Mouse (Mus musculus) inflammation-experienced regulatory T-cells, adult 6 months (primary cell): ENCODE data around the gene Plekhg1. TPM values are rescaled to one million over a fixed set of nuclear protein-coding genes. Genes with fewer than 3 reads are reported as not detected.

Experiments used
- ATAC-seq: one replicate; pipeline ENCODE4 v1.8.0; 2017
- polyA plus RNA-seq, 3 experiments: library from polyadenylated mRNA; unstranded; fragments of 100-300 nt; shearing (Covaris generic); gene quantifications; one replicate each; pipeline ENCODE4 v1.2.1; 2017

The Plekhg1 gene
- polyA plus RNA-seq = under 1 TPM in 1 of 3 experiments, not detected in 2; 0.19 TPM

DNA sequence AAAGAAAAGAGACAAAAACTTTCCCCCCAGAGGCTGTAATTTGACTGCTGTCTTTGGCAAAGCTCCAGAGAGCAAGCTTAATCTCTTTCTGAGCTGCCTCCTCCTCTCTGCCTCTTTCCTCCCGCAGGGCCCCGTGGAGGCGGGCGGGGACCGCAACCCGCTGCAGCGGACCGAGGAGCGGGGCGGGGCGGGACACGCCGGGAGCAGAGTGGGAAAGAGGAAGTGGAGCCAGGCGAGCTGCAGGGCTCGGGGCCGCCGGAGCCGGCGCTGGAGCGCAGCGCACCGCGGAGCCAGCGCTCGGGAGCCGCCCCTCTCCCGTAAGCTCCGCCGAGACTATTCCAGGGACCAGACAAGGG lies at the start of gene Plekhg1:
Gene Plekhg1 (plus strand): TSS at position 217 of the 356 bp plus-strand sequence.
- no peak for ATAC-seq

GRCm38 (mm10) chr10:3692791-3693190 lies 47.4 kb upstream of the Plekhg1 start:
- ATAC-seq = no peak

DNA sequence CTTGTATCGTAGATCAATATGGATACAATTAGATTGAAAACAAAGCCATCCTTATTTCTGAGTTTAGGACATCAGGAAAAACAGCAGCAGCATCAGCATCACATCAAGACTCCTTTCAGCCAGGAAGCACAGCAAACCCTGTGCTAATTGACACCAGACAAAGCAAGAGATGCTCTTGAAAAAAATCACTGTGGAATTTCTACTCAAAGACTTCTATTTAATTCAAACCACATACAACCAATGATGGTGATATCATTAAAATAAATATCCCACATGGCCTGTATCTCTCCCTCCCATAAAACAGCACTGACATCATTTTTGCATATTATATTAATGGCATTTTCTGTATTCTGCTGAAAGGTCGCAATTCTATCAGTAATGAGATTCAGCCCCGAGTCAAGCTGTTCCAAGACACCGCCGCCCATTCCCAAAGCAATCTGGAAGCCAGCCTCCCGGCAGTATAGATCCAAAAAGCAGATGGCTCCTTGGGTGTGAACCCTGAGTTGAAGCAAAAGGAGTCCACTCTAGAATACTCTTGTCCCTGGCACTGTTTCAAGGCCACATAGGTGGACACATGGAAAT lies 46.4 kb upstream of the Plekhg1 start:
- no peak for ATAC-seq

DNA sequence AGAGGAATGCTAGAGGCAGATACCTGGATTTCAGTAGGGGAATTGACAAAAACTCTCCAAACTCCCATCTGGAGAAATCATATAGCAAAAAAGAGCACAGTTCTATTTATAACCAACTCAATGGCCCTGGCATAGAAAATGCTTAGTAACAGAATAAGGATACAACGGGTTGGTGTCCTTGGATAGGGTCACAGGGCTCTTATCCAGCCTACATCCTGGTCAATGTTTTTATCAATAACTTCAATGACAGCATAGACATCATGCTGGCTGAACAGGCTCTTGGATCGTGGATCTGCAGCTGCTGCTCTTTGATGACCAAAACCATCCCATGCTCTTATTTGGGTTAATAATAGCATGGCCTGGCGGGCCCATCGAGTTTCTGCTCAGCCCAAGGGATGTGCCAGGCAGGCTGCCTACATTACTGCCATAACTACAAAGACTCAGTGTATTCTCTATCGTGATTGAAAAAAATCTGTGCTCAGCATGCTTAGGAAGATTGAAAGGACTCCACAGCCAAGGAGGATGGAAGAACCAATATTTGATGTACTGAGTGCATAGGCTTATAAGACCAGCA lies 44.7 kb upstream of the Plekhg1 start:
- no peak for ATAC-seq

GRCm38 (mm10) chr10:3696727-3697348 lies 43.3 kb upstream of the Plekhg1 start:
- ATAC-seq = no peak

GRCm38 (mm10) chr10:3697500-3697899 lies 42.7 kb upstream of the Plekhg1 start:
- no peak for ATAC-seq

DNA sequence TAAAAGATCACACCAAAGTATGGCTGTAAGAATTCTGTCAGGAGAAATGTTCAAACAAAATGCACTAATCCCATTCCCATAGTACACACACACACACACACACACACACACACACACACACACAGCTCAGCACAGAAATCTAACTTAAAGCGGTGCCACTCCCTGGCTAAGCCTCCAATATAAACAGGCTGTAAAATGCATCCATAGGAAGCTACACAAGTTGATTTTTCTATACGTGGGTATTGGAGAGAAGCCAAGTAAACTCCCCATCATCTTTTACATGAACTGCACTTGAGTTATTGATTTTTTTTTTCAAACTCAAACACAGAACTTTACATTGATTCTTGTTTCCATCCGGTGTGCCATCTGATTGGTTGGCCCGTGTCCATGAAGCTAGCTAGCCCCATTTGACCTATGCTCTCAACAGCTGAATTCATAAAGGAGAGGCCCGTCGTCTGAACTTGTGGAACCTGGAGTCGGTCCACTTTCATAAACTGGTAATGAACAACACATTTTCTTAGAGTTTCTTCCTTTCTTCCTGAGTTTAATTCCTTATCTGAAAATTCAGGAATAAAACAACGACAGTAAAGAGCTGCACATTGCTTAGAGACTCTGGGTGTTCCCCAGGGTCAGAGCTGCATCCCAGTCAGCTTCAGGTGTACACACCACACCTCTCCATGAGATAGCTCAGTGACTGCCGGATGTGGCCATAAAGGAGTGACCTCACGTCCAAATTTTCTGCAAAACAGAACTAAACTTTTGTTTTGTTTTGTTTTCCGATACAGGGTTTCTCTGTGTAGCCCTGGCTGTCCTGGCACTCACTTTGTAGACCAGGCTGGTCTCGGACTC lies 39.7 kb upstream of the Plekhg1 start:
- no peak for ATAC-seq

DNA sequence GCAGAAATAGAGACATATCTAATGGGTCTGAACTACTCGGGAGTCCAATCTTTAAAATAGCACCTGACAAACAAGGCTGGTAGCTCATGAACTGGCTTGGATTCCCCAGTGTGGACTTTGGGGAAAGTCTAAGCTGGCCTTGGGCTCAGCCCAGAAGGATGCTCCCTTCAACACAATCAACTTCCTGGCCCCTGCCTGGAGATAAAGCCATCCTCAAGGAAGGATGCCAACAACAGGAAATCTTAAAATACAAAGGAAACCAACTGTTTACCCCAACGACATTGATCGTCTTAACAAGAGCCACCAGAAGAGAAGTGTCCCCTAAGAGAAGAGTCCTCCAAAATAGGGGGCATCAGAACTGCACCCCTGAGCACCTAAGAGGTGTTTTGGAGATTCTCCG lies 38.3 kb upstream of the Plekhg1 start:
- ATAC-seq = no peak

- ATAC-seq = no peak
Measured at GRCm38 (mm10) chr10:3702585-3702984, 37.6 kb upstream of the Plekhg1 start.

- ATAC-seq = no peak
Measured at GRCm38 (mm10) chr10:3706231-3706630, 33.9 kb upstream of the Plekhg1 start.

DNA sequence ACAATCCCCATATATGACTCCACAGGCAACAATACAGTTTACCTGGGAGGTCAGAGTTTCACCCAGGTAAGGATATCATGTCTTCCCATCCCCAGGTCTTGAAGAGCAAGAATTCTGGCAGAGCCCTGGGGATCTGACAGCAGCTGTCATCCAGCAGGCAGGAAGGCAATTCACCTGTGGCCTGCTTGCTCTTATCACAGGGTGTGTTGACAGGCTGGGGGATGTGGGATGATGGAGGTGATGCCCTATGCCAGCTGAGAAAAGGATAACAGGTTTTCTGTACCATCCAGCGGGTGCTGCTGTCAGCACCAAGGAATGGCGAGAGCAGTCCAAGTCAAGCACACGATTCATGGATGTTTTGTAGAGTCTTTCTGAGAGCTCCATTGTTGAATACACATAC lies 30.1 kb upstream of the Plekhg1 start:
- ATAC-seq = no peak

DNA sequence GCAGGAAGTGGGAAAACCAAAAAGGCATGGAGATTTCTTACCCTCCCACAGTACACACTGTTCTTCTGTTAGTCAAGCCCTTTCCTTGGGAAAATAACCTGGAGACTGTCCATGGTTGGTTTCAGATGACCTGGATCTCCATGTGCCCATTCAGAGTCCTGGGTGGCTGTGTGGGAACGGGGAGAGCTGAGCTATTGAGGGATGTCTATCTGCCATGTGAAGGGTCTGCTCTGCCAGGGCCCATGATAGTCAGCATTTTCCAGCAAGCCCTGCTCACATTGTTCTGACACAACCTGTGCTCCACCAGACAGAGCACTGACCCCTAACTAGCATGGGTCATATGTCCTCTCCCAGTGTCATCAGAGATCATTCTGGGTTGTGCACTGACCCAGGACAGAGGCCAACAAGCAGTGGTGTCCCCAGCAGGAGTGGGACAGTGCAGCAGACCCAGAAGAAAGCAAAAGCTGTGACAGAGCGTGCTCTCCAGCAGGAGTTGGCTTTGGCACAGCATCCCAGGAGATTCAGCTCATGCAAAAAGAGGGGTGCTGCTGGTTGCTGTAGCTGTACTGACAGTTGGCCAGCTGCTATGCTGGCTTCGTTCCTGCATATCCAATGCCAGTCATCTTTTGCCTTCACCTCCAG lies 24.7 kb upstream of the Plekhg1 start:
- no peak for ATAC-seq

- ATAC-seq = no peak
Measured at GRCm38 (mm10) chr10:3718021-3718865, 21.9 kb upstream of the Plekhg1 start.

DNA sequence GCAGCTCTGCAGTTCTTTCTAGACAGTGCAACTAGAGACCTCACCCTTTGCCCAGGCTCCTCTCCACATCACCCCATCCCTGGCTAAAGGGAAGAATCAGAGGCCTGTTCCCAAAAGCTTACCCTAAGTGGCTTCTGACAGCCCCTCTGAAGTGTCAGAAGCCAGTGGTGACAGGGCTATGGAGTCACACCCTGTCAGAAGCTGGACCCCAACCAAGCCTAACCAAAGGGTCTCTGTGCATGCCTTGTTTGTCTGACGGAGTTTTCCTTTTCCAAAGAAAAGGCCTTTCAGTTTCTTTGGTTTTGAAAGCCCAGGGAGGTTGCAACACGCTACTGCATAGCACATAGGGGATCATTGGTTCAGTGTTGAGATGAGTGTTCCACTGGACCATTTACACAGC lies 19.9 kb upstream of the Plekhg1 start:
- ATAC-seq = no peak

GRCm38 (mm10) chr10:3722339-3722738 lies 17.8 kb upstream of the Plekhg1 start:
- ATAC-seq = no peak

DNA sequence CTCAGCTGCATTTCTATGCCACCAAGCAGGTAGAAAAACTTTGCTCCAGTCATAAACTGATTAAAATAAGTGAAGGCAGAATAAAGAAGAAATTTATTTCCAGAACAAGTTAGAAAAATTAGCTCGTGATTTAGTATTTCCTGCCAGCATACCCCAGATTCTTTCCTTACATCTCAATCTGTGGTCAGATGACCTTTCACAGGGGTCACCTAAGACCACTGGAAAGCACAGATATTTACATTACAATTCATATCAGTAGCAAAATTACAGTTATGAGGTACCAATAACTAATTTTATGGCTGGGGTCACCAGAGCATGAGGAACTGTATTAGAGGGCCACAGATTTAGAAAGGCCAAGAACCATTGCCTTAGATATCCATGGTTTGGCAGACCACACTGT lies 15.5 kb upstream of the Plekhg1 start:
- ATAC-seq = no peak

GRCm38 (mm10) chr10:3729666-3730065 lies 10.5 kb upstream of the Plekhg1 start:
- no peak for ATAC-seq

DNA sequence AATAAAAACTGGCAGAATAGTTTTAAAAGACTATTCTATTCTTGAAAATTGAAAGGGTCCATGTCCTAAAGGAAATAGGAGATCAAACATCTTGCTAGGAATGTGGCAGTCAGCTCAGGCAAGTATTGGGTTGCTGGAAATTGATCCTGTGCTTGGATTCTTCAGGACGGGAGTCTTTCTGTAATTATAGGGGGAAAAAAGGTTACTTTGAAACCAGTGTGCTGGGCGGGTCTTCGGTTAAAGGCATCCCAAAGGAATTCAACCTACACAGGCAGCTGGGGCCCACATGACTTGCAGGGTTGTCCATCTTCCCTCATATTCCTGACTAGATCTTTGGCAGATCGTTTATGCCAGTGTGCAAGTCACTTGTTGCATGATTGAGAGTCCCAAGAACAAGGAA lies 9.8 kb upstream of the Plekhg1 start:
- ATAC-seq = no peak

- no peak for ATAC-seq
Measured at GRCm38 (mm10) chr10:3737034-3737433, 3.1 kb upstream of the Plekhg1 start.

- ATAC-seq = no peak
Measured at GRCm38 (mm10) chr10:3740504-3741388, 582 bp downstream of the Plekhg1 start.

- ATAC-seq = no peak
Measured at GRCm38 (mm10) chr10:3741791-3742190, 1.6 kb downstream of the Plekhg1 start.
